Mouse (Mus musculus): ENCODE results near the gene Rhbdd2.
"Not testable (repeated sequence)": the region's sequence is repeated elsewhere in the genome, so short reads cannot be mapped to it uniquely, and the experiment has no call there.

Rhbdd2 gene

GRCm38 (mm10) chr5:135632117-135632796 lies at the start of gene Rhbdd2:
Gene Rhbdd2 (plus strand): TSS chr5:135632618.
- DNase-seq (ENCODE audit: low spot score), result peak; percentile 96

DNA sequence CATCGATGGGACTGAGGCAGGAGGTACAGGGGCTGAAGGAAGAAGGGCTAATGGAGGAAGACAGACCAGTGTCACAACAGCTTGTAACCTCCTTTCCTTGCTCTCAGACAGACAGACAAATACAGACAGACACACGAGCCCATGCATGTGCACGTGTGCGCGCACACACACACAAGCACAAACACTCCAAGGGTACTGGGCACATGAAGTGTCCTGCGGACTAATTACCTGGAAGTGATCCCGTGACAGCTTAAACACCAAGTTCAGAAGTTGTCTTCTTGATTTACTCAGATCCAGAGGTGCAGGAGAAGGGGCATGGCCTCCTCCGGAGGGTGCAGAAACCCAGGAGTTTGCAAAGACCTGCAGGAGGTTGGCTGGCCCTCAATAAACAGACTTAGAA lies 46.7 kb upstream of the Rhbdd2 start:
- no peak for DNase-seq (ENCODE audit: low spot score)

DNA sequence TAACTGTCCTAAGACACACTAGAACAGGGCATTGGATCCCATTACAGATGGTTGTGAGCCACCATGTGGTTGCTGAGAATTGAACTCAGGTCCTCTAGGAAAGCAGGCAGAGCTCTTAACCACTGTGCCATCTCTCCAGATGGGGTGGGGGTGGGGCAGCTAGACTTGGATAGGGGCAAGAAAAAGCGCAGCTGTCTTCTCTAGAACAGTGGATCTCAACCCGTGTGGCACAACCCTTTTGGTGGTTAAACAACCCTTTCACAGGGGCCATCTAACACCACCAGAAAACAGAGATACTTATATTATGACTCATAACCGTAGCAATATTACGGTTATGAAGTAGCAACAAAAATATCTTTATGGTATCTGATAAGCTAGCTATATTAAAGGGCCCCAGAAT lies 44.7 kb upstream of the Rhbdd2 start:
- no peak for DNase-seq (ENCODE audit: low spot score)

DNA sequence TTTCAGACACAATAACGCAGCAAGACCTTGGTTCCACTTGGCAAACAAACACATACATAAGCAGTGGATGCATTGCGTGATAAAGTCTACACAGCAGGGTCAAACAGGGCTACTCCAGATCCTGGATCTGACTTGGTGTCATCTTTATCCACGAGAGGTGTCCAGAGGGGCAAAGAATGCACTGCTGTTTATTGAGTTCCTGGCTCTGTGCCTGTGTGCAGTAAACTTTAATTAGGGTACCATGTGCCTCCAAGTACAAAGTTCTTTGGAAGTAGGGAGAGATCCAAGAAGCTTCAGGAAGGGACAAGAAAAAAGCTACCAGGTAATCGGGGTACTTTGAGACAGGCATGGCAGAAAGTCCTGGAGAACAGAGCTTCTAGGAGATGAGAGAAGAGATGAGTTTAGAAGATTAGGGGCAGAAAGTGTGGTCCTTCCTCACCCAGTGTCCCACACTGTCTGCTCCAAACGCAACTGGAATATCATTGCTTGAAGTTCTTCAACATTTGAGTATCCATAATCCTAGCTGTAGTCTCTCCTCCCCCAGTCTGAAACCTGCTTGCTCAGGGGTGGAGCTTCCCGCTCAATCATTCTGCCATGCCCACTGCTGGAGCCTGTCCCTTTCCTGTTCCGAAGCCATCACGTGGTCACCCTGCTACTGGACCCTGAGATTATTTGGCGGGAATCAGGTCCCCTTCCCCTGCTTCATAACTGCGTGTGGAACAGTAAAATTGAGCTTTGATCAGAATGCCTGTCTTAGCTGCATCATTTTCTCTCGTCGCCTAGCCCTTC lies 42.2 kb upstream of the Rhbdd2 start:
- DNase-seq (ENCODE audit: low spot score), result no peak

DNA sequence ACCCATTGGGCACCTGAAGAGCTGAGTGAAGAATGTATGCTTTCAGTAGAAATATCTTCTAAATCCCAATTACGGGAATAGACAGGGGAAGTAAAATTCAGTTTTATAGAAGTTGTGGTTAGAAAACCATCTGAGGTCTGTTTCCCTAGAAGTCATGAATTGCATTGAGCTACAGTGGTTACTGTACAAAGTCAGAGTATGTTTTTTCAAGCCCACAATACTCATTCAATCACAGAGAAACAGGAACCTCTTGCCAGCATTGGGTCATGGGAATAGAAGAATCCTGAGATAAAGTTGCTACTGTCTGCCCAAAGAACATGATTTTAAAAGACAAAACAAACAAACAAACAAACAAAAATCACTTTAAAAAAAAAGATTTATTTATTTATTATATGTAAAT lies 27.8 kb upstream of the Rhbdd2 start:
- DNase-seq (ENCODE audit: low spot score), result not testable (repeated sequence)

DNA sequence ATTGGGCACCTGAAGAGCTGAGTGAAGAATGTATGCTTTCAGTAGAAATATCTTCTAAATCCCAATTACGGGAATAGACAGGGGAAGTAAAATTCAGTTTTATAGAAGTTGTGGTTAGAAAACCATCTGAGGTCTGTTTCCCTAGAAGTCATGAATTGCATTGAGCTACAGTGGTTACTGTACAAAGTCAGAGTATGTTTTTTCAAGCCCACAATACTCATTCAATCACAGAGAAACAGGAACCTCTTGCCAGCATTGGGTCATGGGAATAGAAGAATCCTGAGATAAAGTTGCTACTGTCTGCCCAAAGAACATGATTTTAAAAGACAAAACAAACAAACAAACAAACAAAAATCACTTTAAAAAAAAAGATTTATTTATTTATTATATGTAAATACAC lies 25.7 kb upstream of the Rhbdd2 start:
- DNase-seq (ENCODE audit: low spot score), result not testable (repeated sequence)

- no peak for DNase-seq (ENCODE audit: low spot score)
Observed at GRCm38 (mm10) chr5:135607581-135607980, 24.8 kb upstream of the Rhbdd2 start.

DNA sequence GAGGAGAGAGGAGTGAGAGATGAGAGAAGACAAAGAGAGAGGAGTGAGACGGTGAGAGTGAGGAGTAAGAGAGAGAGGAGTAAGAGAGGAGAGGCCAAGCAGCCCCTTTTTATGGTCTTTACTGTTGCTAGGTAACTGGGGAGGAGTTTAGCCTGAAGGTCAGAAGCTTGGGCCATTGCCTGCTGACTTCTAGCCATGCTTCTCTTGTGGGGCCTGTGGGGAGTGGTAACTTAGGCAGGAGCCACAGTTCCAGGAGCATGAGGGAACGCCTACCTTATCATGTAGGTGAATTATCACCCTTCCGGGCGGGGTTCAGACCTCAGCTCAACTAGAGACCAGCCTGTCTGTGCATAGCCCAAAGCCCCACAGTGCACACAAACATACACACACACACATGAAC lies 22.6 kb upstream of the Rhbdd2 start:
- DNase-seq (ENCODE audit: low spot score), result no peak

GRCm38 (mm10) chr5:135619741-135620140 lies 12.7 kb upstream of the Rhbdd2 start:
- not testable (repeated sequence) for DNase-seq (ENCODE audit: low spot score)

DNA sequence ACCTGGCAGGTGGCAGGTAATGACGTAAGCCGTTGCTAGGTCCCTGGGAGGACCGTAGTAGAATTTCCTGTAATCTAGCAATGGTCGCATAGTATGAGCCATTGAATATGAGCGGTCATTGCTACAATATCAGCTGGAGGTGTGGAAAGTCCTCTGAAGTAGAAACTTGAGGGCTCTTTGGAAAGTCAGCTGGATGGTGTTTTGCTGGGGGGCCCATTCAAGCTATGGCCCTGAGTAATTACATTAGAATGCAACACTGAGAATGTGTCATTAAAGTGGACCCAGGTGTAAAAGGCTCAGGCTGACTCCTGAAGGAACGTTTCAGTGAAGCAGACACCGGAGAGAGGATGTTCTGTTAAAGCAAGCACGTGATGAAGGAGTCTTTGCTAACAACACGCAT lies 11.9 kb upstream of the Rhbdd2 start:
- no peak for DNase-seq (ENCODE audit: low spot score)

DNA sequence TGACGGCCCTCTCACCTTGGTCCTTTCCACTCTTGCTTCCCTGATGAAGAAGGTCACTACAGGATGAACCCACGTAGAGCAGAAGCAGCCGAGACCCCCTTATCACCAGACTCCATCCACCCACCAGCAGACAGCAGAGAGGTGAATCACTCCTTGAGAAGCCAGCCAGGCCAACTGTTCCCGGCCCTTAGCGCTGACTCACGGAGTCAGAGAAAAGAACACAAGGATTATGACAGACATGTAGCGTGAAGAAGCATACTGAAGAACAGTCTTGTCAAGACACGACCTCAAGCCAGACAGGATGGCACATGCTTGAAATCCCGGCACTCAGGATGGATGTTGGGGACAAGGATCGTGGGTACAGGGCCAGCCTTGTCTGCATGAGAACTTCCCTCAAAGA lies 10.7 kb upstream of the Rhbdd2 start:
- no peak for DNase-seq (ENCODE audit: low spot score)

DNA sequence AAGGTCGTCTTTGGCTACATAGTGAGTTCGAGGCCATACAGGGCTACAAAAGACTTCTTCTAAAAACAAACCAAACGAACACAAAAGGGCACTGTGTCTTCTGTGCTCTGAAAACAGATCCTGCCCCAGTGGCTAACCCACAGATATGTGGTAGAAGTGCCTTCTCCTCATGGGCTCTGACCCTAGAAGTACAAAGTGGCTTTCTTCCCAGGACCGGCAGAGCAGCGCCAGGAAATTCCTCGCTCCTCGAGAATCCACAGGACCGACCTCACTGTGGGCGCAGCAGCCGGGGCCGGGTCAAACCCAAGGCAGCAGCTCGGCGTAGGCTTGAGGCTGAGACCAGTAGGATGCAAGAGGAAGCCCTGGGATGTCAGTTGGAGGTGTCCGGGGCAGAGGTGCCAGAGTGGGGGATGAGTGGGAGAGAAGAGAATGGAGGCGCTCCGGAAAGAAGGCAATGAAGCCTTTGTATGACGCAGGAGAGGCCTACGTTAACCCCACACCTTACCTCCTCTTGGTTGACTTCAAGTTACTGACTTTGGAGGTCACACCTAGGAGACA lies 9.3 kb upstream of the Rhbdd2 start:
- DNase-seq (ENCODE audit: low spot score), result no peak

DNA sequence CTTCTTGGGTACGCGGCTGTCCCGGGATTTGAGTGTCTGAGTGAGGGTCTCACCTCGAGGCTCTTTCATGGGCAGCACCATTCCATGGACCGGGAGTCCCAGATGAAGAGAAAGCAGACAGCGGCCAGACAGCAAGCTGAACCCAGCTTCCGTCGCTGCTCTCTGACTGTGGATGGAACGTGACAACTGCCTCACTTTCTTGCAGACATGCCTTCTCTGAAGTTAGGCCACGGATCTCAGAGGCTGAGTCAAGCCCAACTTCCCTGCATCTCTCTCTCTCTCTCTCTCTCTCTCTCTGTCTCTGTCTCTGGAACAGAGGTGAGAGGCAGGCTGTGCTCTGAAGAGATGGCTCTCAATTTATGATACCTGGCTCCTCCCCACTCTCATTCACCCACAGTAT lies 3.5 kb upstream of the Rhbdd2 start:
- no peak for DNase-seq (ENCODE audit: low spot score)

GRCm38 (mm10) chr5:135629401-135629800 lies 3.0 kb upstream of the Rhbdd2 start:
- DNase-seq (ENCODE audit: low spot score), result no peak

DNA sequence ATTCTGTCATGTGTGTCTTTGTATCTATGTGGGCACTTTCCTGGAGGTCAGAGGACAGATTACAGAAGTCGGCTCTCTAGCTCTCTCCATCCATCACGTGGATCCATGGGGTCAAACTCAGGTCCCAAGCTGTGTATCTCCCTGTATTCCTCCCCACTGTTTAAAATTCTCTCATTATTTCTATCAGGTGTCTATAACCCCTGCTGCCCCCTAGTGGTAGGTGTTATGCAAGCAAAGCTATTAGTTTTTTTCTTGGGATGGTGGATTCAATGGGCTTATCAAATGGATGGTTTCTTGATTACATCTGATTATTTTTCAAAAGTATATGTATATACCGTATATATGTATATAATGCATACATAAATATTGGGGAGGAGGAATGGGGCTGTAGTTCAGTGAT lies 1.8 kb upstream of the Rhbdd2 start:
- DNase-seq (ENCODE audit: low spot score), result peak; percentile 62

- no peak for DNase-seq (ENCODE audit: low spot score)
Observed at GRCm38 (mm10) chr5:135632797-135633144, 353 bp downstream of the Rhbdd2 start.

GRCm38 (mm10) chr5:135639760-135640458 lies 7.5 kb downstream of the Rhbdd2 start:
- no peak for DNase-seq (ENCODE audit: low spot score)

DNA sequence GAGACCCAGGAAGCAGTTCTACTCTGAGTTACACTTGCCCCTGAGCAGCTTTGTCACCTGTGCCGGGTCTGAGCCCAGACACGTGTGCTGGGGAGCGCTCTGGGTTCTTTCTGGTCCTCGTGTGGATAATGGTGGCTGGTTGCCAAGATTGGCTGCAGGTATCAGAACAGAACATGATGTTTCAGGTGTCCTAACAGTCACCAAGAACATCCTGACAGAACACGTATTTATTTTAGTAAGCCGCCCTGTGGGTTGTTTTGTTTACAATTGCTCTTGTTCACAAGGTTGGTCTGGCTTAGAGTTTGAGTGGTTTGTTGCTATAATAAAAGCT lies 8.0 kb downstream of the Rhbdd2 start:
- no peak for DNase-seq (ENCODE audit: low spot score)

DNA sequence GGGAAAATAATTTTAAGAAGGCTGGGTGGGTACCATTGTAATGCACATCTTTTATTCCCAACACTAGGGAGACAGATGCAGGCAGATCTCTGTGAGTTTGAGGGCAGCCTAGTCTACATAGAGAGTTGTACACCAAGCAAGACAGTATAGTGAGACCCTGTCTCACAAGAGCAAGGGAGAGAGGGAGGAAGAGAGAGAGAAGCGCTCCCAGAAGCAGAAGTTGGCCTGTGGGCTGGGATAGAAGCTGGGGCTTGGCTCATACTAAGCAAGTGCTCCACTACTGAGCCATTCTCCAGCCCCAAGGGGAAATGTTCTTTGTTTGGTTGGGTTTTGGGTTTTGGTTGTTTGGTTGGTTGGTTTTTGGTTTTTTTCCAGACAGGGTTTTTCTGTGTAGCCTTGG lies 8.6 kb downstream of the Rhbdd2 start:
- no peak for DNase-seq (ENCODE audit: low spot score)

- DNase-seq (ENCODE audit: low spot score), result no peak
Observed at GRCm38 (mm10) chr5:135642686-135643551, 10.5 kb downstream of the Rhbdd2 start.

DNA sequence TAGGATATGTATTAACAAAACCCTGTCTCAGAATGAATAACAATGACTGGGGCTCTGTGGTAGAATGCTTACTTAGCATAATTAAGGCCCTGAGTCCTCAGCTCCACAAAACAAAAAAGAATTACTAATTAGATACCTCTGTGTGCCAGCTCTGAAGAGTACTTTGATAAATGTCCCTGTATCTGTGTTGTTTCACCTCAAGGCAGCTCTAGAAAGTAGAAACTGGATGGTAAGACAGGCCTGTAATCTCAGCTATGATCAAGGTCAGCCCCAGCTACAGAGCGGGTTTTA lies 11.1 kb downstream of the Rhbdd2 start:
- no peak for DNase-seq (ENCODE audit: low spot score)

DNA sequence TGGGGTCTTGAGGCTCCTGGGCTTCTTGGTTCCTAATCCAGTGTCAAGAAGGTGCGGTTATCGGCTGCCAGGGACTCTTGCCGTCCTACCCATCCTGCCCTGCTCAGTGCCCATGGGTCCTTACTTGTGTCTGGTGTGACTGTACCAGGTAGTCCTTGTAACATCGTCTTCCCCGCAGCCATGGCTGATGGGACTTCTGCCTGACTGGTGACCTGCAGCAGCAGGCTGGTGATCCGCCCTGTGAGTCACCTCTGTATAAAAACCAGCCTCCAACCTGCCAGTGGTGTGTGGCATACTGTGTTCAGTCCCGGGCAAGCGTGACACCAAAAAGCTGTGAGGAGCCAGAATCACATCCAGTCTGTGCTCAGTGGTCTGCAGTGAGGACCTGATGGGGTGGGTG lies 11.5 kb downstream of the Rhbdd2 start:
- no peak for DNase-seq (ENCODE audit: low spot score)

Measured in embryo, embryonic 10 days (tissue).